Mouse (Mus musculus) ovary, postnatal 10 days (tissue): Measurements from ENCODE around the gene Rrn3.
"Not testable (repeated sequence)": the region's sequence is repeated elsewhere in the genome, so short reads cannot be mapped to it uniquely, and the experiment has no call there.

Source experiments
- DNase-seq: peaks from one replicate; pipeline ENCODE4 v3.0.0; 2022; ENCODE audit warnings: low spot score

Gene Rrn3

GRCm38 (mm10) chr16:13780353-13781036, at the start of gene Rrn3:
Gene Rrn3, plus strand, starts transcription at chr16:13780708.
- DNase-seq: peak; percentile 62

- no peak for DNase-seq
Measured at GRCm38 (mm10) chr16:13732786-13733185, 47.7 kb upstream of the Rrn3 start.

DNA sequence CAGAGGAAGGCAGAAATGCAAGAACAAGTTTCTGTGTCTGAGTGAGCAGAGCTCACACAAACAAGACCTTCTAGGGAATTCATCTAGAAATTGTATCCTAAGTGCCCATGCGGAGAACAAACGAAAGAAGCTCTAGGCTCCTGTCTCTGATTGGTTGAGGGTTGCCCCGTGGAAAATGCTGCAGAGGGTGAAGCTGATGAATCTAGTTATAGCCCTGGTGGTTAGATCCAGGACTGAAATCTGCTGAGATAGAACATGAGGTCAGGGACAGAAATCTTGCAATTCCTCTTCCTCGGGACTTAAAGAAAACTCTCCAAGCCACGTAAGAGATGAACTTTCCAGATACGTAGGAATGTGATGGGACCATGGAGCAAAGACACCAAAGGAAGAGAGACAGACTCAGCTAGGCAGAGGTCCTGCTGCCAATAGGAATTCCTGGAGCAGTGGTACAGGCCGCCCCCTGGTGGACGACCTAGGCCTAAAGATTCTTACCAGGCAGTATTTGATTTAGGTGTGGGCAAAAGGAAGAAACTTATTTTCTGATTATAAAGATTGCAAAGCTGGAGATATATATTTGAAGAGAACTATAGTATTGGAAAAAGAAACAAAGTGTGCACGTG, 46.9 kb upstream of the Rrn3 start:
- DNase-seq: peak; percentile 48

DNA sequence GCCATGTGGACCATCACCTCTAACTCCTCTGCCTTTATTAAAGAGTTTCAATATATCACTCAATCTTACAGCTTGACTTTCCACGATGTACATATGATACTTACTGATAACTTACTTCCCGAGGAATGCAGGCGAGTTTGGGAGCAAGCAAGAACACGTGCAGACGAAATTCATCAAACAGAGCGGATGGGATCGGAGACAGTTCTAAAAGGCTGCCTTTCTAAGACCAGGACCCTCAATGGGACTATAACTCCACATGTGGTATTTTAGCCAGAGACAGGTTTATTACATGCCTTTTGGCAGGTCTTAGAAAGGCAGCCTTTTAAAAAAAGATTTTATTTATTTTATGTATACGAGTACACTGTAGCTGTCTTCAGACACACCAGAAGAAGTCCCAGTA, 44.5 kb upstream of the Rrn3 start:
- no peak for DNase-seq

GRCm38 (mm10) chr16:13739044-13739443, 41.5 kb upstream of the Rrn3 start:
- not testable (repeated sequence) for DNase-seq

DNA sequence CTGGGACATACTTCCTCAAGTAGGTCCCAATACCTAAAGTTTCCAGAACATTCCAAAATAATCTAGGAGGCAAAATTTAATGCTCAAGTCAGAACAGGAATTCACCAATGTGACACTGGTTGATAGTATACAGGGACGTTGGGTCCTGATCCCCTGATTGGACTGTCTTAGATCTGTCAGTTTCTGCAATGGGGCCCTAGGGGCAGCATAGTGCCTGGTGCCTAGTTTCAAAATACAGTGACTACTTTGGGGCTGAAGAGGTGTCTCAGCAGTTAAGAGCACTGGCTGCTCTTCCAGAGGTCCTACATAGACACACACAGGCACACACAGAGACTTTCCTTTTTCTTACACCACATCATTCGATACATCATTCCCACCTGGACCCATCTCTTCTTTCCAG, 39.7 kb upstream of the Rrn3 start:
- no peak for DNase-seq

DNA sequence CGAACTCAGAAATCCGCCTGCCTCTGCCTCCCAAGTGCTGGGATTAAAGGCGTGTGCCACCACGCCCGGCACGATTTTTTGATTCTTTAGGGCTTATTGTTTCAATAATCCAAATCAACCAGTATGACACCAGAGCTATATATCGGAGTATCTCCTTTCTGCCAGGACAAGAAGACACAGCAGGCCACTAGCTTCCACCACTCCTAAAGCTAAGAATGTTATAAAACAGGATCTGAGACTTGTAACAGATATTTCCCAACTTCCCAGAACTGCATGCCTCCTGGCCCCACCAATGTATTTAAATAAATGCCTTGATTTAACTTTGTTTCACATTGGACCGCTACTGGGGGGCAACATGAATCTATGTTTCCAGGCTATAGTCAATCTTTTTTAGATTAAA, 32.8 kb upstream of the Rrn3 start:
- no peak for DNase-seq

DNA sequence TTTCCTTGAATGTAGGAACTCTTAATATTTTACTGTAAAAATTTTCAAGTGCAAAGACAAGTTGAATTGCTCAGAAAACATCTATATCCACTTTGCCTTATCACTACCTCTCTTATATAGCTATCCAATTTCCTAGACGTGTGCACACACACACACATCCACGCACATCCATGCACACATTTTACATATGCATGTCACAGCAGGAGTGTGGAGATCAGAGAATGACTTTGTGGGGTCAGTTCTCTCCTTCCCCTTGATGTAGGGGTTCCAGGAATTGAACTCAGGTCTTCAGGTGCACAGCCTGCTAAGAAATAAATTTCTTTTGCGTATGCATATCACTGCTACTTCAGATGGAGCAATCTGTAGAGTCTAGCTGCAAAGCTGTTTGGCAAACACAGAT, 32.4 kb upstream of the Rrn3 start:
- no peak for DNase-seq

GRCm38 (mm10) chr16:13748813-13749212, 31.7 kb upstream of the Rrn3 start:
- DNase-seq: not testable (repeated sequence)

DNA sequence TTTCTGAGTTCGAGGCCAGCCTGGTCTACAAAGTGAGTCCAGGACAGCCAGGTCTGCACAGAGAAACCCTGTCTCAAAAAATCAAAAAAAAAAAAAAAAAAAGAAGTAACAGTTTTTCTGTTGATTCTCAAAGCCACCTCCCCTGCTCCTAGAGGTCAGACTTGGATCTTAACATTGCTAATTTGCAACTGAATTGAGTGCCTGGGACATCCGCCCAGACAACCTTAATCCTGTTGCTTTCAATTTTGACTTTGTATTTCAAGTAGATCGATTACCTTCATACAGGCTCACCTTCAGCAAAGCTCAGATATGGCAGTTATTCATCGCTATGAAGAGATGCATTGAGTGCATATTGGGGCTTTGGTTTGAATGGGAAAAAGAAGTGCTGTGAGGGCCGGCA, 31.2 kb upstream of the Rrn3 start:
- DNase-seq: no peak

DNA sequence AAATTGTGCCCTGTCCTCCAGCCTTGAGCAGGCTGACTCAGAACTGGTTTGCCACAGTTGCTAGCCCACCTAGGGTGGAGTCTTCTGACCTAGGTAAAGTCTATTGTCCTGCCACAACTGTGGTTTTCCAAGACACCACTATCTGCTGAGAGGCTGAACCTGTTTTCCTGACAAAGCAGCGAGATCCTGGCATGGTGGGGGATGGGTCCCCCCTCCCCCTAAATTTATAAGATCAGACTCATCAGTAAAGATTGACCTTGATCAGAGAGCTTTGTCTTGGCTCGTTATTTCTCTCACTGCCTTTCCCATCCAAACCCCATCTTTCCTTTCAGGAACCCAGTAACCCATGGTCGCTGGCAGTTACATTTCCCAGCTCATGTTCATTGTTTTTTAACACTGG, 30.5 kb upstream of the Rrn3 start:
- no peak for DNase-seq

- DNase-seq: no peak
Measured at GRCm38 (mm10) chr16:13750626-13751025, 29.9 kb upstream of the Rrn3 start.

DNA sequence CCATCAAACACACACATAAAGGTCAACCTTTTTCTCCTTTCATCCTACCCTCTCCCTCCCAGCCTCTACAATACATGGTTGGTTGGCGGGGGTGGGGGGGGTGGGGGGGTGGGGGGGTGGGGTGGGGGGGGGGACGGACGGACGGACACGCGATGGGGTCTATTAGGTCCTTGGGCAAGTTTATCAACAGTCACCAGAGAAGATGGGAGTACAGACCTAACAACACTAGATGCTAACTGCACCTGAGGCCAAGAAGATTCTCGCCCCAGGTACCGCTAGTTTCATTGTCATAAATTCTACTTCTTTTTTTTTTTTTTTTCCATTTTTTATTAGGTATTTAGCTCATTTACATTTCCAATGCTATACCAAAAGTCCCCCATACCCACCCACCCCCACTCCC, 26.5 kb upstream of the Rrn3 start:
- DNase-seq: no peak

DNA sequence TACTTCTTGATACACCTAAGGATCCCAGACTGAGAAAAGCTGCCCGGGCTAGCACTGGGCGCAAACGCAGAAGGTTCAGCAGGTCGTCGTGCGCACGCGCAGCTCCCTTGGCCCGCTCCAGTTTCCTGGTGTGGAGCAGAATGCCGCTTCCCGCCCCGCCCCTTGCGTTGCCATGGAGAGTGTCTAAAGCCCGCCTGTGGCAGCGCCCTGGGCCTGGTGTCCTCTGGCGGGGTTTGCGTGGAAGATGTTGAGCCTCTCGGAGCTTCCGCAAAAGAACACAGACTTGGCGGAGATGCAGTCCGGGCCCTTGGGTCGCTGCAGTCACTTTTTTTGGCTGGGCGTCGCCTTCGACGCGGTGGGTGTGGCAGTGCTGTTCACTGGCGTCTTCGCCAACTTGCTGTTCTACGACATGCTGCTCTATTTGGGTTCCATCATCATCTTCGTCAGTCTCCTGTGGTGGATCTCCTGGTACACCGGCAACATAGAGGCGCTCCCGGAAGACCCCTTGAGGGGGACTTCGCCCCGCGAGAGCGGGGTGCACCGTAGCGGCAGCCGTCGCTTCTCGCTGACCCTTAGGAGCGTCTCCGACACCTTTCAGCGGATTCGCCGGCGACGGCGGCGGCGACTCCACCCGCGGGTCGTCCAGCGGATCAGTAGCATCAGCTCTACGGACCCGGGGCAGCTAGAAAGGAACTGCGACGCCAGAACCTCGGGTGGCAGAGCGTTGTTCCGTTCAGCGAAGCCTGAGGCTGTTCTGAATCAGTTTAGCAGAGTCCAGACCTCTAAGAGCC, 25.9 kb upstream of the Rrn3 start:
- DNase-seq: peak; percentile 82

GRCm38 (mm10) chr16:13757823-13758222, 22.7 kb upstream of the Rrn3 start:
- DNase-seq: no peak

GRCm38 (mm10) chr16:13762807-13763206, 17.7 kb upstream of the Rrn3 start:
- not testable (repeated sequence) for DNase-seq

DNA sequence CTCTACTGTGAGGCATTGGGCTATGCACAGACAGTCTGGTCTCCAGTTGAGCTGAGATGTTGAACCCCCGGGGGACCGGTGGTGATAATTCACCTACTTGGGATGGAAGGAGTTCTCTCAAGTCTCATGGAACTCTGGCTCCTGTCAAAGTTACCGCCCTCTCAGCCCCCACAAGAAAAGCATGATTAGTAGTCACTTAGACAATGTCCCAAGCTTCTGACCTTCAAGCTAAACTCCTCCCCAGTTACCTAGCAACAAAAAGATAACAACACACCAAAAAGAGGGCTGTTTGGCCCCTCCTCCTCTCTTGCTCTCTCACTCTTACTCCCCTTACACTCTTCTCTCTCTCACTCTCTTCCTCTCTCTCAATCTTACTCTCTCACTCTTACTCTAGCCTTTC, 16.0 kb upstream of the Rrn3 start:
- no peak for DNase-seq

DNA sequence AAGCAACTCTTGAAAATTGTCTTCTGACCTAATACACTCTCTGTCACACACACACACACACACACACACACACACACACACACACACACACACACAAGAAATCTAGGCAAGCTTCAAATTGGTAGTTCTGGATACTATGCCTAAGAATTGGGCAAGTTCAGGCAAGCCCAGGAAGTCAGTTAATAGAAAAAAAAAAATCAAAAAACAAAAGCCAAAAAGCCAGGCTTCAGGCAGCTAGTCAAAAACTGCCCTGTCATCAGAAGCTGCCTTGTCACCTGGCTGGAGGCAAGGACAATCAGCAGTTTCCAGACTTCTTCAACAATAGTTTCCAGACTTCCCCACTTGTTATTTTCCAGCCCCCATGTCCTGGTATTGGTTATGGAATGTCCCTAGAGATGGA, 14.1 kb upstream of the Rrn3 start:
- no peak for DNase-seq

DNA sequence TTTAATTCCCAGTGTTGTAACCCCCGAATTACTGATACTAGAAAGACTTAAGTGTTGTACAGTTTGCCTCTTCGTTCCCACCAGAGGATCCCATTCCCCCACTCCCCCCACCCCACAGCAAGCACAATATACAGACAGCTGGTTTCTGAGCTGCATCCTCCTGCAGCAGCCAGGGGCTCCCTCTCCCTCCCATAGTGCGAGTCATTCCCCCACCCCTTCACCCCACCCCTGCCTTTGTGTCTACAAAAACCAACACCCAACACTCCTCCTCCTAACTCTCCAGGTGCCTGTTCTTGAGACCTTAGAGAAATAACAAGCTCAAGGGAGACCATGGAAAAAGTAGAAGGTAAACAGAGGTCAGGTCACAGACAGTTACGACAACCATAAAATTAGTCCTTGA, 8.9 kb upstream of the Rrn3 start:
- not testable (repeated sequence) for DNase-seq

DNA sequence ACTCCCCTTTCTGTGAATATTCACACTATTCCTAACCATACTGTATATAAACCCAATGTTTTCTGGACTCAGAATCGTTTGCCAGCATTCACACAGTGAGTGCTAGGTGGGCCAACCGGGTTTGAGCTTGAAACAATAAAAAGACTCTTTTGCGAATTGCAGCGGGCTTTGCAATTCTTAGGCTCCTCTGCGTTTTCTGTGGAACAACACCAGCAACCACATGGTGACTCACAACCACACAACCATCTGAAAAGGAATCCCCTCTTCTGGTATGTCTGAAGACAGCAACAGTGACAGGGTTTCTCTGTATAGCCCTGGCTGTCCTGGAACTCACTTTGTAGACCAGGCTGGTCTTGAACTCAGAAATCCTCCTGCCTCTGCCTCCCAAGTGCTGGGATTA, 8.5 kb upstream of the Rrn3 start:
- DNase-seq: not testable (repeated sequence)

- not testable (repeated sequence) for DNase-seq
Measured at GRCm38 (mm10) chr16:13774011-13774410, 6.5 kb upstream of the Rrn3 start.

- not testable (repeated sequence) for DNase-seq
Measured at GRCm38 (mm10) chr16:13774651-13775050, 5.9 kb upstream of the Rrn3 start.

- DNase-seq: no peak
Measured at GRCm38 (mm10) chr16:13781216-13781615, 708 bp downstream of the Rrn3 start.
